Mouse (Mus musculus): ENCODE data around the gene Slc7a7. TPM values are rescaled to one million over a fixed set of nuclear protein-coding genes. Genes with fewer than 3 reads are reported as not detected.

The Slc7a7 gene
- polyA plus RNA-seq, 1 experiment from 2014 or later = 3.1 TPM

DNA sequence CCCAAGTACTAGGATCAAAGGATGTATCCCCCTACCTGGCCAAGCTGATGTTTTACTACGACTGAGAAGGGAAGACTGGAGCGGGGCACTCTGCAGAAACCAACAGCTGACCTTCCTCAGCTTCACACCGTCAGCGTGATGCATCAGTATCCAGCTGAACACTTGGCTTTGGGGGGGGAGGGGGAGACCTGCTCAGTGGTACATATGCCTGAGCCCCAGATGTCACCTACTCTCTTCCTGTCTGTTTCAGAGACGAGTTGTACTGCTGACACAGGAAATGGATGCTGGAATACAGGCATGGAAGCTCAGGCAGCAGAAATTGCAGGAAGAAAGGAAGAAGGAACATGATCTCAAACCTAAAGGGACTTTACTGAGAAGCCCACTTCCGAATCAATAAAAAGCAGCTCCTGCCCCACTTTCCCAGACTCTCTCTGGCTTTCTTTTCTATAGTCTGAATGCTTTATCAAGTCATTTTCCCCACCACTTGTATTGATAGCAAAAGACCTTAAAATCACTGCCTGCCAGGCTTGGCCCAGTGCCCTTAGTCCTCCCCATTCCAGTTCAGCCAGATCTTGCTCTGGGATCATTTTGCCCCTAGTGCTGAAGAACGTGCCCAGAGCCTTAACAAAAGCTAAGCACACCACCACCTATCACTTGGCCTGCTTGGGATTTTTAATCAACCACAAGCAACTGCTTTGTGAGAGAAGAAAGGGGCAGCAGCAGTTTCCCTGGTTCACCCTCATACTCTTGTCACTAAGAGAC is 11.9 kb upstream of the Slc7a7 start:
- Histone ChIP-seq H3K9me3 (ENCODE audit: control insufficient read depth, low read length) (no peaks in the 10 kb centered on the region), H3K9ac (ENCODE audit: low read length) (no peak overlapping the region), H3K36me3 (ENCODE audit: control insufficient read depth, insufficient read depth, low read length) (no peaks in the 10 kb centered on the region; the same call in 1 of the 2 replicates), H3K4me1 (ENCODE audit: control insufficient read depth, insufficient read depth, low read length) (peaks cover 17% of the 10 kb centered on the region), H3K27me3 (ENCODE audit: control insufficient read depth, insufficient read depth, low read length) (no peaks in the 10 kb centered on the region), H3K4me2 (ENCODE audit: low read depth, severe bottlenecking) (no peak overlapping the region), H3K4me3 (ENCODE audit: low read depth, low read length) (no peak overlapping the region), H3K27ac (replicated peaks; ENCODE audit: low read depth, low read length) (no peak overlapping the region)
- no peak for ATAC-seq (ENCODE audit: insufficient number of reproducible peaks, low FRiP score, low TSS enrichment, low read depth)
- no peak for DNase-seq (ENCODE audit: low spot score)
- 70% methylated on average over 7 of the region's 7 CpGs for WGBS

DNA sequence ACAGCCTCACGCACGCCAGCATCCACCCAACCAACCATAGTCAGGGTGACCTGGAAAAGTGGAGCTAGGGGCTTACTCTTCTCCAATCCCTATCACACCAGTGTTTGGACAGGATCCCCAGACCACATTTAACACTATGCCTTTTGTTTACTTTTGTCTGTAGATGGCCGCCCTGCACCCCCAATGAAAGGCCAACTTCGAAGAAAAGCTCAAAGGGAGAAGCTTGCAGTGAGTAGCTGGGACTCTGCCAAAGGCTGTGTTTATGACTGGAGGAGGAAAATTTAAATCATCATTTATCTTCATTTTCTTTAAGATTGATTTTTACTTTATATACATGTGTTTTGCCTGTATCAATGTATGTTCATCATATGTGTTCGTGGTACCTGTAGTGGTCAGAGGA is 10.8 kb upstream of the Slc7a7 start:
- no peak overlapping the region for H3K27ac ChIP-seq (replicated peaks; ENCODE audit: low read depth, low read length)
- no peak overlapping the region for H3K9ac ChIP-seq (ENCODE audit: low read length)
- WGBS = 96% methylated on average over 5 of the region's 5 CpGs
- peaks cover 10% of the 10 kb centered on the region; the same call in 1 of the 2 replicates for H3K4me1 ChIP-seq (ENCODE audit: control insufficient read depth, insufficient read depth, low read length)
- H3K36me3 ChIP-seq (ENCODE audit: control insufficient read depth, insufficient read depth, low read length) = no peaks in the 10 kb centered on the region; the same call in 1 of the 2 replicates
- ATAC-seq (ENCODE audit: insufficient number of reproducible peaks, low FRiP score, low TSS enrichment, low read depth) (no peak), DNase-seq (ENCODE audit: low spot score) (no peak)
- no peak overlapping the region for H3K4me2 ChIP-seq (ENCODE audit: low read depth, severe bottlenecking)
- H3K4me3 ChIP-seq (ENCODE audit: low read depth, low read length) = no peak overlapping the region
- no peaks in the 10 kb centered on the region for H3K9me3 ChIP-seq (ENCODE audit: control insufficient read depth, low read length)
- H3K27me3 ChIP-seq (ENCODE audit: control insufficient read depth, insufficient read depth, low read length) = no peaks in the 10 kb centered on the region

DNA sequence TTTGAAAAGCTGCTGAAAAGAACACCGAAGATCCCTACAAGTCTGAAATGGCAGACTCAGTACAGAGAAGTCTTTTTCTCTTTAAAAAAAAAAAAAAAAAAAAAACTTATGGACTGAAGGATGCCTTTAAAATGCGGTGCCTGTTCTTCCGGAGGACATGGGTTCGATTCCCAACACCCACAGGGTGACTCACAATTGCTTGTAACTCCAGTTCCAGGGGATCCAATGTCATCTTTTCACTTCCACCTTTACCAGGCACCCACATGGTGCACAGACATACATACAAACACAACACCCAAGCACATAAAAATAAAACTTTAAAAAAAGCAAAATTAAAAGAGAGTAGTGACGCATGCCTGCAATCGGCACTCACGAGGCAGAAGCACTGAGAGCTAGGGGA is 10.1 kb upstream of the Slc7a7 start:
- Histone ChIP-seq H3K9me3 (ENCODE audit: control insufficient read depth, low read length) (no peaks in the 10 kb centered on the region), H3K4me1 (ENCODE audit: control insufficient read depth, insufficient read depth, low read length) (0 out of 2 replicates have a peak, but pooled peaks cover 6% of the 10 kb centered on the region), H3K27me3 (ENCODE audit: control insufficient read depth, insufficient read depth, low read length) (no peaks in the 10 kb centered on the region), H3K36me3 (ENCODE audit: control insufficient read depth, insufficient read depth, low read length) (no peaks in the 10 kb centered on the region; the same call in 1 of the 2 replicates), H3K4me3 (ENCODE audit: low read depth, low read length) (peak overlapping the region; percentile 95), H3K4me2 (ENCODE audit: low read depth, severe bottlenecking) (peak overlapping the region; percentile 64; the same call in 1 of the 2 replicates), H3K27ac (replicated peaks; ENCODE audit: low read depth, low read length) (no peak overlapping the region), H3K9ac (ENCODE audit: low read length) (no peak overlapping the region)
- 95% methylated on average over 7 of the region's 7 CpGs for WGBS
- no peak for ATAC-seq (ENCODE audit: insufficient number of reproducible peaks, low FRiP score, low TSS enrichment, low read depth)
- no peak for DNase-seq (ENCODE audit: low spot score)

DNA sequence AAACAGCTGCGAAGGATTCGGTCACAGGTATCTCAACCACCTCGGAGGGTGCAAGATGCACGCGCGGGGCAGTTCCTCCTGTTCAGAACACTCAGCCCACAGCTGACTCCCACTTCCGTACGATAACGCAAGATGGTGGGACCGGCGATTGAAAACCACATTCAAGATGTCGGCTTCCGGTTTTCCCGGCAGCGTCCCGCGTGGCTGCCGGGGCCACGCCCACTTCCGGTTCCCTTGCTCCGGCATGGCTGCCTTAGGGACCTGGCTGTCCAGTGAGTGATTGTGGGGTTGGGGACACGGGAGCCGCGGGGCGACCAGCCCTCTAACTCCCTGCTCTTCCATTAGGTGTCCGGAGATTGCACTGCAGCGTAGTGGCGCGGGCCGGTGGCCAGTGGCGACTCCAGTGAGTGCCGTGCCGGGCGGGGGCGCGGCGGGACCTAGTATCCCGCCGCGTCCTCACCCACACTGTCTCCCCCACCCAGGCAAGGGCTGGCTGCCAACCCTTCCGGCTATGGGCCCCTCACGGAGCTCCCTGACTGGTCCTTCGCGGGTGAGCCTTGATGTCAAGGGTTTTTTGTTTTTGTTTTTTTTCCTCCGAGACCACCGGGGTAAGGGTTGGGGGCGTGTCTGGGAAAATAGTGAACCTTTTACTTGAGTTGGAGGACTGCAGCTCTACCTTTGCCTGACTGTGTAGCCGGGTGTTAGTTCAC is 9.3 kb upstream of the Slc7a7 start, which contains the start of gene Mrpl52:
Gene Mrpl52, plus strand, starts transcription at position 221 of the 710 bp plus-strand sequence.
- Histone ChIP-seq H3K4me2 (ENCODE audit: low read depth, severe bottlenecking) (peak within 1 kb of the TSS; percentile 64), H3K36me3 (ENCODE audit: control insufficient read depth, insufficient read depth, low read length) (no peaks in the 10 kb centered on the region; the same call in 1 of the 2 replicates), H3K27me3 (ENCODE audit: control insufficient read depth, insufficient read depth, low read length) (no peaks in the 10 kb centered on the region), H3K9me3 (ENCODE audit: control insufficient read depth, low read length) (no peaks in the 10 kb centered on the region), H3K4me1 (ENCODE audit: control insufficient read depth, insufficient read depth, low read length) (0 out of 2 replicates have a peak, but pooled peaks cover 6% of the 10 kb centered on the region), H3K4me3 (ENCODE audit: low read depth, low read length) (peak within 1 kb of the TSS; percentile 95), H3K27ac (replicated peaks; ENCODE audit: low read depth, low read length) (peak within 1 kb of the TSS; percentile 38), H3K9ac (ENCODE audit: low read length) (peak within 1 kb of the TSS; percentile 80)
- ATAC-seq (ENCODE audit: insufficient number of reproducible peaks, low FRiP score, low TSS enrichment, low read depth) (peak; percentile 77), DNase-seq (ENCODE audit: low spot score) (peak; percentile 94)
- under 1% methylated on average over 48 of the region's 48 CpGs for WGBS

DNA sequence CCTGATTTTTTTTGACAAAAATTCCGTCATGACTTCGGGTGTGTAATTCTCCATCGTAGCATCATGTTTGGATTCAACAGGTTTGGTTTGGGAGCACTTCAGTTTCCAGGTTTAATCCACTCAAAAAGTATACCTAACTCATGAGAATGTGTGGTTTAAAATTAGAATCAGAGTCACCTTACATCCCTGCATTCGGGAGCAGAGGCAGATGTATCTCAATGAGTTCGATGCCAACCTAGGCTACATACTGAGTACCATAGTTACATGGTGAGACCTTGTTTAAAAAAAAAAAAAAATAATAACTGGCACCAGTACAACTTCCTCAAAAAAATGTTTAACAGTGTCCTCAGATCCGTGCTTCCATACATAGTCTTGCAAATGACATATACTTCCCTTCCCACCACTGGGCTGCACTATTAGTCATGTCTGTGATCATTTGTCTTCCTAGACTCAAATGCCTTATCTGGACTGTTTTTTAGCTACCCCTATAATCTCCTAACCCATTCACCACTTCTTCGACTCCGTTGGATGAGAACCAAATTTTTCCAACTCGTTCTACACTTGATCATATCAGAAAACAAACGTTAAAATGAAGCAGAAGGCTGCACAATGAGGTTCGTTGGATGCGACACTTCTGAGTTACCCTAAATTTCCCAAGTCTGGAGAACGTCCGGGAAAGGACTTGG is 8.6 kb upstream of the Slc7a7 start:
- Histone ChIP-seq H3K9ac (ENCODE audit: low read length) (peak overlapping the region; percentile 80), H3K9me3 (ENCODE audit: control insufficient read depth, low read length) (no peaks in the 10 kb centered on the region), H3K4me1 (ENCODE audit: control insufficient read depth, insufficient read depth, low read length) (0 out of 2 replicates have a peak, but pooled peaks cover 6% of the 10 kb centered on the region), H3K4me3 (ENCODE audit: low read depth, low read length) (peak overlapping the region; percentile 95), H3K4me2 (ENCODE audit: low read depth, severe bottlenecking) (peak overlapping the region; percentile 64), H3K36me3 (ENCODE audit: control insufficient read depth, insufficient read depth, low read length) (no peaks in the 10 kb centered on the region; the same call in 1 of the 2 replicates), H3K27me3 (ENCODE audit: control insufficient read depth, insufficient read depth, low read length) (no peaks in the 10 kb centered on the region), H3K27ac (replicated peaks; ENCODE audit: low read depth, low read length) (peak overlapping the region; percentile 38; the same call in 1 of the 2 replicates)
- DNase-seq (ENCODE audit: low spot score) (no peak), ATAC-seq (ENCODE audit: insufficient number of reproducible peaks, low FRiP score, low TSS enrichment, low read depth) (no peak)
- 34% methylated on average over 14 of the region's 14 CpGs for WGBS

DNA sequence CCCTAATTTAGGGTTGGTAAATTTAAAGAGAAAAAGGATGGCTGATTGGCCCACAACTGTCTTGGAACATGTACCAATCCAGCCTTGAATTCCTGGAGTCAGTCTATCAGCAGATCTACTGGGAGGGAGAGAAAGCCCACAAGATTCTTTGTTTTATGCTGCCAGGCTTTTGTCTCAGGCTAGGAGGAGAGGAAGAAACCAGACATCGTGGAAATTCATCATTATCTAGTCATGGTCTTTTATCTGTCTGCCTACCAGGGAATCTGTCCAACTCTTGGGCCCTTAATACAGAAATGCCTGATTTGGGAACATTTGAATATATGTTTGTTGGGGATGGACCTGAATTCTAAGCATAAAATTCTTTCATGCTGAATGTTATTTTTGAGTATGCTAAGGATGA is 8.0 kb upstream of the Slc7a7 start:
- H3K27me3 ChIP-seq (ENCODE audit: control insufficient read depth, insufficient read depth, low read length) = no peaks in the 10 kb centered on the region
- H3K4me3 ChIP-seq (ENCODE audit: low read depth, low read length) = no peak overlapping the region
- no peaks in the 10 kb centered on the region for H3K9me3 ChIP-seq (ENCODE audit: control insufficient read depth, low read length)
- H3K4me2 ChIP-seq (ENCODE audit: low read depth, severe bottlenecking) = no peak overlapping the region
- 0 out of 2 replicates have a peak, but pooled peaks cover 2% of the 10 kb centered on the region for H3K4me1 ChIP-seq (ENCODE audit: control insufficient read depth, insufficient read depth, low read length)
- no peaks in the 10 kb centered on the region; the same call in 1 of the 2 replicates for H3K36me3 ChIP-seq (ENCODE audit: control insufficient read depth, insufficient read depth, low read length)
- no peak overlapping the region for H3K27ac ChIP-seq (replicated peaks; ENCODE audit: low read depth, low read length)
- no peak for DNase-seq (ENCODE audit: low spot score)
- ATAC-seq (ENCODE audit: insufficient number of reproducible peaks, low FRiP score, low TSS enrichment, low read depth) = no peak
- H3K9ac ChIP-seq (ENCODE audit: low read length) = no peak overlapping the region
- 91% methylated on average over 1 of the region's 1 CpGs for WGBS

DNA sequence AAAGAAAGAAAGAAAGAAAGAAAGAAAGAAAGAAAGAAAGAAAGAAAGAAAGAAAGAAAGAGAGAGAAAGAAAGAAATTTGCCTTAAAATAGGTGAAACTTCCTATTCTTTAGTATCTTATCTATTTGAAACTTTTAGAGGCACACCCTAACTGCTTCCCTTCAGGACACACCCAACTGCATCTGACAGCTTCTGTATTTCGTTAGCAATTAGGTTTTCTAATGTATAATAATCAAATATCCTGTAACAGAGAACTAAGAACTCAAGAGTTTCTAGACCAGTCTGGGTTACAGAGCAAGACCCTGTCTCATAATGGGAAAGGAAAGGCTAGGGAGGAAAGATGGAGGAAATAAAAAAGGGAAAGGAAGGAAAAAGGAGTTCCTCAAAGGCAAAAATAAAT is 7.1 kb upstream of the Slc7a7 start:
- Histone ChIP-seq H3K4me1 (ENCODE audit: control insufficient read depth, insufficient read depth, low read length) (no peaks in the 10 kb centered on the region), H3K9me3 (ENCODE audit: control insufficient read depth, low read length) (no peaks in the 10 kb centered on the region), H3K4me3 (ENCODE audit: low read depth, low read length) (no peak overlapping the region), H3K4me2 (ENCODE audit: low read depth, severe bottlenecking) (no peak overlapping the region), H3K27me3 (ENCODE audit: control insufficient read depth, insufficient read depth, low read length) (no peaks in the 10 kb centered on the region), H3K27ac (replicated peaks; ENCODE audit: low read depth, low read length) (no peak overlapping the region), H3K9ac (ENCODE audit: low read length) (no peak overlapping the region), H3K36me3 (ENCODE audit: control insufficient read depth, insufficient read depth, low read length) (no peaks in the 10 kb centered on the region; the same call in 1 of the 2 replicates)
- DNase-seq (ENCODE audit: low spot score) (no peak), ATAC-seq (ENCODE audit: insufficient number of reproducible peaks, low FRiP score, low TSS enrichment, low read depth) (no peak)
- 91% methylated on average over 1 of the region's 1 CpGs for WGBS

DNA sequence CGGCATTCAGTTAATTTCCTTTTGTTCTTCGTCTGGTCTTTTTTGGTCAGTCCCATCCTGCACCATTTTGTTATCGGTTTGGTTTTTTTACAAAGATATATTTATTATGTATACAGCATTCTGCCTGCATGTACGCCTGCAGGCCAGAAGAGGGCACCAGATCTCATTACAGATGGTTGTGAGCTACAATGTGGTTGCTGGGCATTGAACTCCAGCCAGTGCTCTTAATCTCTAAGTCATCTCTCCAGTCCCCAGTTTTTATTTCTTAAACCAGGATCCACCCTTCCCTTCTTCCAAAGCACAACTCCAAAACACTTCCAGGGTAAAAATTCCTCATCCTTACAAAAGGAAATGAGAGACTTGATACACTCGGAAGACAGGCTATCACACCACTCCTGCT is 5.8 kb upstream of the Slc7a7 start:
- no peaks in the 10 kb centered on the region for H3K9me3 ChIP-seq (ENCODE audit: control insufficient read depth, low read length)
- no peak overlapping the region for H3K9ac ChIP-seq (ENCODE audit: low read length)
- no peak overlapping the region for H3K27ac ChIP-seq (replicated peaks; ENCODE audit: low read depth, low read length)
- DNase-seq (ENCODE audit: low spot score) = no peak
- H3K27me3 ChIP-seq (ENCODE audit: control insufficient read depth, insufficient read depth, low read length) = no peaks in the 10 kb centered on the region
- no peak overlapping the region for H3K4me3 ChIP-seq (ENCODE audit: low read depth, low read length)
- 64% methylated on average over 5 of the region's 5 CpGs for WGBS
- no peak for ATAC-seq (ENCODE audit: insufficient number of reproducible peaks, low FRiP score, low TSS enrichment, low read depth)
- H3K4me1 ChIP-seq (ENCODE audit: control insufficient read depth, insufficient read depth, low read length) = no peaks in the 10 kb centered on the region
- H3K36me3 ChIP-seq (ENCODE audit: control insufficient read depth, insufficient read depth, low read length) = no peaks in the 10 kb centered on the region; the same call in 1 of the 2 replicates
- no peak overlapping the region for H3K4me2 ChIP-seq (ENCODE audit: low read depth, severe bottlenecking)

All from limb, embryonic 11.5 days (tissue).